Mouse (Mus musculus) myocyte (in vitro differentiated cells): ENCODE results near the gene Srsf7. TPM values are rescaled to one million over a fixed set of nuclear protein-coding genes. Genes with fewer than 3 reads are reported as not detected.

Experiments
- H3K27me3 ChIP-seq: one replicate; pipeline ENCODE4 v1.6.1; 2011; ENCODE audit not compliant: control insufficient read depth, insufficient read depth, insufficient read length
- H3K36me3 ChIP-seq: one replicate; pipeline ENCODE4 v1.6.1; 2011; ENCODE audit not compliant: control insufficient read depth, insufficient read depth
- H3K4me2 ChIP-seq: one replicate; pipeline ENCODE4 v1.6.1; 2011; ENCODE audit warnings: low read depth, control low read depth
- H3K4me3 ChIP-seq: one replicate; pipeline ENCODE4 v1.5.1; 2011; ENCODE audit warnings: mild to moderate bottlenecking, control low read depth, moderate library complexity
- H3K79me2 ChIP-seq: one replicate; pipeline ENCODE4 v1.6.1; 2011; ENCODE audit not compliant: control insufficient read depth, insufficient read depth
- H3ac ChIP-seq: one replicate; pipeline ENCODE4 v1.6.1; 2011; ENCODE audit not compliant: control insufficient read depth, insufficient read length
- CEBPB ChIP-seq: IDR thresholded peaks from 2 replicates; pipeline ENCODE4 v1.6.1; 2011; ENCODE audit warnings: mild to moderate bottlenecking, moderate library complexity; ENCODE audit not compliant: poor library complexity, insufficient read depth, severe bottlenecking
- E2F4 ChIP-seq: IDR thresholded peaks from one replicate; pipeline ENCODE4 v1.6.1; 2011; ENCODE audit warnings: mild to moderate bottlenecking, control low read depth, moderate library complexity; ENCODE audit not compliant: insufficient read depth
- MAX ChIP-seq: IDR thresholded peaks from one replicate; pipeline ENCODE4 v1.6.1; 2011; ENCODE audit warnings: low read depth, mild to moderate bottlenecking, control low read depth
- MYOD1 ChIP-seq, 3 experiments: IDR thresholded peaks; one replicate each; pipeline ENCODE4 v1.6.1; 2011; ENCODE audit warnings: control low read depth in 2 of 3, low read depth in 2 of 3, mild to moderate bottlenecking in 2 of 3, moderate library complexity in 1 of 3; ENCODE audit not compliant: insufficient read length in 2 of 3, control insufficient read depth in 1 of 3
- MYOG ChIP-seq, 3 experiments: IDR thresholded peaks; one replicate each; pipeline ENCODE4 v1.6.1; 2011; ENCODE audit warnings: control low read depth in 2 of 3, low read depth in 2 of 3, mild to moderate bottlenecking in 2 of 3; ENCODE audit not compliant: insufficient read length in 2 of 3, control insufficient read depth in 1 of 3, insufficient read depth in 1 of 3
- POLR2A ChIP-seq: IDR thresholded peaks from one replicate; pipeline ENCODE4 v1.6.1; 2011; ENCODE audit warnings: low read depth, mild to moderate bottlenecking, control low read depth, moderate library complexity; ENCODE audit not compliant: insufficient read length
- POLR2AphosphoS2 ChIP-seq: IDR thresholded peaks from one replicate; pipeline ENCODE4 v1.6.1; 2011; ENCODE audit warnings: low read depth, control low read depth; ENCODE audit not compliant: insufficient read length
- REST ChIP-seq: IDR thresholded peaks from one replicate; pipeline ENCODE4 v1.6.1; 2011; ENCODE audit warnings: mild to moderate bottlenecking, control low read depth, moderate library complexity; ENCODE audit not compliant: insufficient read depth, insufficient read length
- SRF ChIP-seq: IDR thresholded peaks from one replicate; pipeline ENCODE4 v1.6.1; 2011; ENCODE audit warnings: low read depth; ENCODE audit not compliant: control insufficient read depth, insufficient read length
- TCF12 ChIP-seq: IDR thresholded peaks from one replicate; pipeline ENCODE4 v1.6.1; 2011; ENCODE audit warnings: mild to moderate bottlenecking, control low read depth; ENCODE audit not compliant: poor library complexity, insufficient read depth, severe bottlenecking
- TCF3 ChIP-seq: IDR thresholded peaks from one replicate; pipeline ENCODE4 v1.6.1; 2011; ENCODE audit warnings: low read depth, control low read depth; ENCODE audit not compliant: insufficient read length
- USF1 ChIP-seq: IDR thresholded peaks from one replicate; pipeline ENCODE4 v1.6.1; 2011; ENCODE audit warnings: low read depth, mild to moderate bottlenecking, control low read depth, moderate library complexity
- polyA plus RNA-seq: library from polyadenylated mRNA; unstranded; fragments of >200 nt; fragmentation: generic; extraction: Trizol; gene quantifications from one replicate; pipeline ENCODE4 v1.2.1, GENCODE M21; 2012; ENCODE audit warnings: missing spikeins

The Srsf7 gene
- polyA plus RNA-seq = 72.0 TPM

DNA sequence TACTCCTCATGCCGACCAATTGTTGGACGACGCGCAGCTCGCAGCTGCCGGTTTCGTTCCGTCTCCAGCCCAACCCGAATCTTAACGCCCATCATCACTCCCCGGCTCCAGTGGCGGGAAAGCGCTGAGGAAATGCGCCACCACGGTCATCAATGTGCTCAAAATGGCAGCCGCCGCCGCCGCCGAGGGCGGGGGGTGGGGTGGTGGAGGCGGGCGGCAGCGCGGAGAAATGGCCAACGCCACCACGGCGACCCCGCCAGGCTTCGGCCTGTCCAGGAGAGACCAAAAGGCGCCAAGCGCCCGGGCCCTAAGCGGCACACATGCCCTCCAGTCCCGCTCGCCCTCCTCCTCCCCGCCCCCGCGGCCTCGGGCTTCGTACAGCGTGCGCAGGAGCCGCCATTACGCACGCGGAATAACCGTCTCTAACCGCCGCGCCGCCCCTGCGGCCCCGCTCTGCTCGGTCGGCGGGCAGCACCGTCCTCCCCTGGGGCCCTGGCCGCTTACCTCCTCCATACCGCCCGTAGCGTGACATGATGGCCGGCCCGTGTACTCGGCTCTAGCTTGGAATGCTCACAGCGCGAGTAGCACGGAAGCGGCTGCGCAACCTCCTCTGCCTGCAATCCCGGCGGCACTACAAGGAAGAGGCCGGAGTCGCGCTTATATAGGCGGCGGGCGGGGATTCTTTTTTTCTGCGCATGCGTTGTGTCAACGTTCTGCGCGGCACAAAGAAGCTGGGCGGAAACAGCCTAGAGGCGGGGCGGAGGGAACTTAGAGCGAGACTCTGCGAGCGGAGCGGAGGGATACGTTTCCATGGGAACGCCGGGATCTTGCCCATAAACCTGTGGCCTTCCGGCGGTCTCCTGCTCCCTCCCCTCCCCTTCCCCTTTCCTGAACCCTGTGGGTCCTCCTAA is at the start of gene Srsf7, which contains the start of gene Ttc39d:
TSS of gene Srsf7 (minus strand) at position 637 of the 911 bp plus-strand sequence.
TSS of gene Ttc39d (plus strand) at position 790 of the 911 bp plus-strand sequence.
- TF ChIP-seq SRF (no peak), POLR2A (peak; percentile 100), USF1 (no peak), TCF12 (no peak), MYOD1 (IDR thresholded peaks at IDR 0.05; ENCODE audit: control insufficient read depth in 1 of 3, insufficient read length in 2 of 3, low read depth in 2 of 3) (peak in 1 of 3 experiments; percentile 30), E2F4 (peak; percentile 63), CEBPB (0 out of 2 replicates have a peak, but pooled peaks have one; percentile 27), MYOG (IDR thresholded peaks at IDR 0.05; ENCODE audit: control insufficient read depth in 1 of 3, insufficient read depth in 1 of 3, insufficient read length in 2 of 3, low read depth in 2 of 3) (no peak), TCF3 (peak; percentile 3), REST (peak; percentile 56), POLR2AphosphoS2 (peak; percentile 100), MAX (no peak)
- Histone ChIP-seq H3K4me3 (peak within 1 kb of the TSS; percentile 94), H3K4me2 (peak within 1 kb of the TSS; percentile 98), H3K36me3 (peaks cover 34% of the 10 kb centered on the region), H3ac (peak within 1 kb of the TSS; percentile 86), H3K79me2 (peaks cover 47% of the 10 kb centered on the region), H3K27me3 (no peaks in the 10 kb centered on the region)

DNA sequence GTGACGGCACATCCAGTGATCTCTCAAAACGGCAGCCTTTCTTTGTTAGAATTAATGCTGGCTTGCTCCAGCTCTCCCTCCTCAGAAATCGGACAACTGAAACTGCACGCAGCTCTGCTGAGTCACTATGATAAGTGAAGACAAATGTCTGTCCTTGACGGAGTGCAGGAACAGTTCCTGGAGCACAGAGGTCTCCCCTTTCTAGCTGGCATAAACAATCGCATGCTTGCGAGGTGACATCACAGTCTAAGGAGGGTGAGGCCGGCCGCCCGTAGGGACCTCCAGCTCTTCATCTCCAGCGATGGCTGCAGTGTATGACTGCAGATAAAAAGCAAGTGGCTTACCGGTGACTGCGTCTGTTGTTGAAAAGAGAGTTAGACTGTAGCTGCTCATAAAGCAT is 48.1 kb upstream of the Srsf7 start:
- peak overlapping the region; percentile 85 for H3K4me2 ChIP-seq
- H3K36me3 ChIP-seq = peaks cover 53% of the 10 kb centered on the region
- no peaks in the 10 kb centered on the region for H3K79me2 ChIP-seq
- peak overlapping the region; percentile 2 for H3K4me3 ChIP-seq
- peak overlapping the region; percentile 13 for H3ac ChIP-seq
- no peaks in the 10 kb centered on the region for H3K27me3 ChIP-seq
- TF ChIP-seq CEBPB (no peak), REST (no peak), TCF12 (no peak), MYOG (IDR thresholded peaks at IDR 0.05; ENCODE audit: control insufficient read depth in 1 of 3, insufficient read depth in 1 of 3, insufficient read length in 2 of 3, low read depth in 2 of 3) (peak in 1 of 3 experiments; percentile 46), MAX (no peak), POLR2A (no peak), MYOD1 (IDR thresholded peaks at IDR 0.05; ENCODE audit: control insufficient read depth in 1 of 3, insufficient read length in 2 of 3, low read depth in 2 of 3) (peak in 2 of 3 experiments; percentile 54 to 57), POLR2AphosphoS2 (no peak)

DNA sequence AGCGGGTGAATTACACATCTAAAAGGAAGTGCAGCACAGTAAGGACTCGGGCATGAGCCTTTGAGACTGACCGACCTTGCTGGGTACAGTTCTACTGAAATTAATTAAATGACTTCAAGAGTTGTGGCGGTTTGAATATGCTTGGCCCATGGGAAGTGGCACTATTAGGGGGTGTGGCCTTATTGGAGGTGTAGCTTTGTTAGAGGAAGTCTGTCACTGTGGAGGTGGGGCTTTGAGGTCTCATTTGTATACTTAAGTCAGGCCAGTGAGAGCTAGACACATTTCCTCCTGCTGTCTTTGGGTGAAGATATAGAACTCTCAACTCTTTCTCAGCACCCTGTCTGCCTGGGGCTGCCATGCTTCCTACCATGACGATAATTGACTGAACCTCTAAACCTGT is 47.3 kb upstream of the Srsf7 start:
- no peak overlapping the region for H3K4me3 ChIP-seq
- peak overlapping the region; percentile 85 for H3K4me2 ChIP-seq
- H3K79me2 ChIP-seq = no peaks in the 10 kb centered on the region
- no peak overlapping the region for H3ac ChIP-seq
- H3K36me3 ChIP-seq = peaks cover 53% of the 10 kb centered on the region
- no peak for TF ChIP-seq CEBPB
- TF ChIP-seq MYOG (IDR thresholded peaks at IDR 0.05; ENCODE audit: control insufficient read depth in 1 of 3, insufficient read depth in 1 of 3, insufficient read length in 2 of 3, low read depth in 2 of 3) = no peak
- no peaks in the 10 kb centered on the region for H3K27me3 ChIP-seq

DNA sequence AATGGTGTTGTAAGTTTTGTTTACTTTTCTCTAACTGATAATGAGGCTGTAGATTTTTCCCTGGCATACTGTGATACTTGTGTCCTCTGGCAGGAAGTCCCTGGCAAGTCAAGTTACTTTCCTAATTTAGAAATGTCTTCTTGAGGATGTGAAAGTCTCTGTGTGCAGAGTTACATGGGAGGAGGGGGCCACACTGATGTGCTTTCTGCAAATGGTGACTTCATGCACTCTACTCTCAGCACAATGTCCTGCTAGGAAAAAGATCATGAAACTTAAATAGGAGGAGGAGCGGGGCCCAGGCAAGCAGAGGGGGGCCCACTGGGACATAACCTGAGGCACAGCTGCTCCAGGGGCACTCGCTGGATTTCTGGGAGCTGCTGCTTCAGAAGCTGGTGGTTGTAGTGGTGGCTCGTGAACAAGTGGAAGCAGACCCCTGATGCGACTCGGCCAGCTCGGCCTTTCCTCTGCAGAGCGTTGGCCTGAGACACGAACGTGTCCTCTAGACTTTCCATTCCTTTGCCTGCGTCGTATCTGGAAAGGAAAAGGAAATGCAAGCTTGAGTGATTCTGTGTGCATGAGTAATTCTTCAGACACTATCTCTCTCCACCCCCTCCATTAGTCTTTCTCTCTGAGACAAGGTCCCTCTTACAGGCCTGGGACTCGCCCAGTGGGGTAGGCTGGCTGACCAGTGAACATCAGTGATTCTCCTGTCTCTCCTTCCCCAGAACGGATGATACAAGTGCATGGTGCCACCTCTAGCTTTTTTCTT is 45.8 kb upstream of the Srsf7 start:
- Histone ChIP-seq H3K36me3 (peaks cover 46% of the 10 kb centered on the region), H3ac (no peak overlapping the region), H3K79me2 (no peaks in the 10 kb centered on the region), H3K4me3 (no peak overlapping the region), H3K27me3 (no peaks in the 10 kb centered on the region), H3K4me2 (no peak overlapping the region)
- no peak for TF ChIP-seq SRF
- TF ChIP-seq REST = no peak
- no peak for TF ChIP-seq POLR2AphosphoS2
- TF ChIP-seq CEBPB = no peak
- no peak for TF ChIP-seq USF1
- no peak for TF ChIP-seq TCF3
- TF ChIP-seq TCF12 = no peak
- no peak for TF ChIP-seq POLR2A
- TF ChIP-seq E2F4 = no peak
- TF ChIP-seq MYOG (IDR thresholded peaks at IDR 0.05; ENCODE audit: control insufficient read depth in 1 of 3, insufficient read depth in 1 of 3, insufficient read length in 2 of 3, low read depth in 2 of 3) = no peak
- no peak for TF ChIP-seq MYOD1 (IDR thresholded peaks at IDR 0.05; ENCODE audit: control insufficient read depth in 1 of 3, insufficient read length in 2 of 3, low read depth in 2 of 3)
- no peak for TF ChIP-seq MAX
